Mouse (Mus musculus) liver, adult 2 months (tissue): Measurements from ENCODE around the gene Large2. TPM values are rescaled to one million over a fixed set of nuclear protein-coding genes. Genes with fewer than 3 reads are reported as not detected.

Experiments used
- DNase-seq: peaks from one replicate; pipeline ENCODE4 v3.0.0-alpha.2; 2011; ENCODE audit warnings: low read depth, low spot score; ENCODE audit errors: extremely low read depth
- H3K27ac ChIP-seq: fragments of 200-500 bp; replicated peaks from 2 replicates; pipeline ENCODE4 v1.5.1; 2012; ENCODE audit warnings: low read depth, mild to moderate bottlenecking, control low read depth, inconsistent platforms, low read length; ENCODE audit not compliant: insufficient read depth
- H3K27me3 ChIP-seq: fragments of 200-500 bp; 2 replicates; pipeline ENCODE4 v1.6.1; 2012; ENCODE audit warnings: mild to moderate bottlenecking, moderate library complexity, low read length, inconsistent platforms; ENCODE audit not compliant: control insufficient read depth, insufficient read depth
- H3K36me3 ChIP-seq: fragments of 200-500 bp; 2 replicates; pipeline ENCODE4 v1.6.1; 2012; ENCODE audit warnings: low read length, inconsistent platforms; ENCODE audit not compliant: control insufficient read depth, insufficient read depth
- H3K4me1 ChIP-seq: fragments of 200-500 bp; 2 replicates; pipeline ENCODE4 v1.6.1; 2011; ENCODE audit warnings: low read length; ENCODE audit not compliant: control insufficient read depth, insufficient read depth
- H3K4me3 ChIP-seq: fragments of 200-500 bp; 2 replicates; pipeline ENCODE4 v1.5.1; 2011; ENCODE audit warnings: low read depth, mild to moderate bottlenecking, control low read depth, low read length, moderate library complexity; ENCODE audit not compliant: insufficient read depth
- H3K79me2 ChIP-seq: fragments of 200-500 bp; 2 replicates; pipeline ENCODE4 v1.6.1; 2012; ENCODE audit warnings: inconsistent platforms, mild to moderate bottlenecking, low read length, moderate library complexity; ENCODE audit not compliant: control insufficient read depth, insufficient read depth
- H3K9ac ChIP-seq: fragments of 200-500 bp; 2 replicates; pipeline ENCODE4 v1.6.1; 2012; ENCODE audit warnings: low read depth, mild to moderate bottlenecking, control low read depth, inconsistent platforms, low read length
- CTCF ChIP-seq: fragments of 200-500 bp; IDR thresholded peaks from 2 replicates; pipeline ENCODE4 v1.5.1; 2011; ENCODE audit warnings: low read depth, low read length, control low read depth
- POLR2A ChIP-seq: fragments of 200-500 bp; IDR thresholded peaks from 2 replicates; pipeline ENCODE4 v1.6.1; 2011; ENCODE audit warnings: low read length, control low read depth; ENCODE audit not compliant: insufficient read depth; ENCODE audit errors: extremely low read depth
- WGBS: fragments of 180-500 bp; shearing (Covaris S2); methylation state at CpG from one replicate; pipeline ENCODE4 v1.1.7; 2018; 5-methylcytosine and 5-hydroxymethylcytosine counted together
- polyA plus RNA-seq: library from polyadenylated mRNA; depleted of rRNA; stranded (reverse); fragments of >200 nt; gene quantifications from 2 replicates; pipeline ENCODE4 v1.2.3, GENCODE M21; 2012; rRNA removed
- total RNA-seq: library from RNA; depleted of rRNA; stranded (reverse); fragments of >200 nt; gene quantifications from 2 replicates; pipeline ENCODE4 v1.2.3, GENCODE M21; 2014; rRNA removed

Large2 gene
- 0.37 and 0.74 TPM in 2 replicates for total RNA-seq
- polyA plus RNA-seq, result 0.88 and 1.7 TPM in 2 replicates

- H3K79me2 ChIP-seq, result peaks cover 6% of the 10 kb centered on the region; the same call in 1 of the 2 replicates
- H3K27me3 ChIP-seq, result no peaks in the 10 kb centered on the region
- peaks cover 18% of the 10 kb centered on the region for H3K36me3 ChIP-seq
- peak within 1 kb of the TSS; percentile 87 for H3K9ac ChIP-seq
- peak within 1 kb of the TSS; percentile 94 for H3K4me3 ChIP-seq
- H3K27ac ChIP-seq, result peak within 1 kb of the TSS; percentile 96
- no peak for TF ChIP-seq CTCF
- DNase-seq, result peak; percentile 76
- peaks cover 8% of the 10 kb centered on the region; the same call in 1 of the 2 replicates for H3K4me1 ChIP-seq
- 5% methylated on average over 16 of the region's 16 CpGs for WGBS
These were observed at the start of gene Large2, which contains the start of gene Pex16 for GRCm38 (mm10) chr2:92374514-92374913. Large2 (minus strand) TSS chr2:92374869. Pex16 (plus strand) TSS chr2:92374676.

- Histone ChIP-seq H3K36me3 (peaks cover 34% of the 10 kb centered on the region), H3K79me2 (no peaks in the 10 kb centered on the region), H3K27me3 (no peaks in the 10 kb centered on the region), H3K4me3 (no peak overlapping the region), H3K27ac (peak overlapping the region; percentile 83), H3K4me1 (peaks cover 50% of the 10 kb centered on the region), H3K9ac (peak overlapping the region; percentile 48)
- peak; percentile 86 for DNase-seq
- TF ChIP-seq POLR2A (no peak), CTCF (0 out of 2 replicates have a peak, but pooled peaks have one; percentile 1)
- WGBS, result 25% methylated on average over 9 of the region's 9 CpGs
These were observed 49.2 kb upstream of the Large2 start for GRCm38 (mm10) chr2:92423702-92424461.

- TF ChIP-seq CTCF, result no peak
- TF ChIP-seq POLR2A, result no peak
- Histone ChIP-seq H3K9ac (peak overlapping the region; percentile 48; the same call in 1 of the 2 replicates), H3K36me3 (peaks cover 40% of the 10 kb centered on the region), H3K4me1 (peaks cover 46% of the 10 kb centered on the region), H3K4me3 (no peak overlapping the region), H3K79me2 (no peaks in the 10 kb centered on the region), H3K27ac (peak overlapping the region; percentile 83), H3K27me3 (no peaks in the 10 kb centered on the region)
- WGBS, result 84% methylated on average over 9 of the region's 9 CpGs
- no peak for DNase-seq
These were observed 48.5 kb upstream of the Large2 start for GRCm38 (mm10) chr2:92423156-92423555.

- Histone ChIP-seq H3K4me1 (peaks cover 43% of the 10 kb centered on the region), H3K27ac (peak overlapping the region; percentile 83), H3K4me3 (no peak overlapping the region), H3K79me2 (no peaks in the 10 kb centered on the region), H3K9ac (peak overlapping the region; percentile 33; the same call in 1 of the 2 replicates), H3K36me3 (peaks cover 42% of the 10 kb centered on the region), H3K27me3 (no peaks in the 10 kb centered on the region)
- 54% methylated on average over 10 of the region's 10 CpGs for WGBS
- TF ChIP-seq POLR2A (no peak), CTCF (peak; percentile 43)
- peak; percentile 62 for DNase-seq
These were observed 47.9 kb upstream of the Large2 start for GRCm38 (mm10) chr2:92422388-92423135.

DNA sequence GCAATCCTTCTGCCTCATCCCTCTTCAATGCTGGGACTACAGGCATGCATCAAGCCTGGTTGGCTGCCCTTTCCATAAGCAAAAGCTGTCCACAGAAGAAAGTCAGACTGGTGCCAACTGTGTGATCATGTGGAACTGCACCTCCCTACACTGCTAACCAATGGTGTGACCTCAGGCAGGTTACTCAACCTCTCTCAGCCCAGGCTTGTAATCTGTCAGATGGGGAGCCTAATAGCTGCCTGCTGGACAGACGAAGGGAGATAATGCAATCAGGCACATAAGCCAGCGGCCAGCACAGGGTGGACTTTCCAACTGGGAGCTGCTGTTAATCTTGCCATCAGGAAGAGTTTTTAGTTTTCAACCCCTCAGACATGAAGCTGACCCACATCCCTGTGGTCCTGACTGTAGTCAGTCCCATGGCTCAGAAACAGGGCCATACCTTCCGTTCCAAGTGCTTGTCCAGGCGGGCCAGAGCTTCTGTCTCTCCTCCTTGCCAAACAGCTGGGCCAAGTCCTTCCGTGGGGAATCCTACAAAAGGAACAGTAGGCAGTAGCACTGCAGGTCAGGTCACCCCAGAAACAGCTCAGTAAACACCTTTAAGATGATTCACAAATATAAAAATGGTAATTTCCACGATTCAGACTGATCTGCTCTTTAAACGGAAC is 47.2 kb upstream of the Large2 start:
- WGBS, result 27% methylated on average over 7 of the region's 7 CpGs
- H3K79me2 ChIP-seq, result no peaks in the 10 kb centered on the region
- DNase-seq, result peak; percentile 99
- TF ChIP-seq CTCF (no peak), POLR2A (no peak)
- peaks cover 43% of the 10 kb centered on the region for H3K4me1 ChIP-seq
- no peak overlapping the region for H3K4me3 ChIP-seq
- no peaks in the 10 kb centered on the region for H3K27me3 ChIP-seq
- H3K27ac ChIP-seq, result peak overlapping the region; percentile 83
- peaks cover 42% of the 10 kb centered on the region for H3K36me3 ChIP-seq
- peak overlapping the region; percentile 25 for H3K9ac ChIP-seq
